Mouse (Mus musculus) Patski (cell line): Measurements from ENCODE around the gene Zswim4. TPM values are rescaled to one million over a fixed set of nuclear protein-coding genes. Genes with fewer than 3 reads are reported as not detected.
A peak's percentile ranks its signal among the peaks of the same experiment; 100 is the strongest.
"Not testable (repeated sequence)": the region's sequence is repeated elsewhere in the genome, so short reads cannot be mapped to it uniquely, and the experiment has no call there.

Source experiments
- ATAC-seq: fragments of 100-300 bp; one replicate; pipeline ENCODE4 v1.8.0; 2021
- CTCF ChIA-PET: fragments of 350-600 bp; sonication (Branson Sonifier 250); formaldehyde crosslinking; loops from one replicate; lab custom pipeline; 2022; ENCODE audit warnings: inconsistent platforms; lab: Charles Lee
- POLR2A ChIA-PET: fragments of 350-600 bp; sonication (Branson Sonifier 250); formaldehyde crosslinking; loops from one replicate; lab custom pipeline; 2022; ENCODE audit warnings: antibody characterized with exemption, inconsistent platforms; lab: Charles Lee
- DNase-seq: peaks from one replicate; pipeline ENCODE4 v3.0.0-alpha.2; 2011; ENCODE audit warnings: low read depth, low spot score
- H3K27me3 ChIP-seq: fragments of 371-371 bp; one replicate; pipeline ENCODE4 v1.5.1; 2021
- CTCF ChIP-seq: fragments of 100-300 bp; IDR thresholded peaks from one replicate; pipeline ENCODE4 v1.5.1; 2021
- in situ Hi-C: fragments of 300-500 bp; cut with MboI; formaldehyde crosslinking; loops from 3 replicates; pipeline ENCODE4 v1.11.1; 2018; ENCODE audit warnings: low pct_unique_long_range_greater_than_20kb, mixed read lengths
- polyA plus RNA-seq: library from polyadenylated mRNA; unstranded; gene quantifications from one replicate; pipeline ENCODE4 v1.2.3, GENCODE M21; 2021

Zswim4 gene
- polyA plus RNA-seq = 22.4 TPM

- in situ Hi-C loops = no loop called here
- POLR2A ChIA-PET = interaction anchor here (1.0 to 1.5 kb wide), 3 partner anchors 15 to 36 kb away, joined by 3 to 5 read pairs (median 3); partner anchors contain the start of gene Mri1
- DNase-seq = peak; percentile 100
- TF ChIP-seq CTCF = no peak
- no peaks in the 10 kb centered on the region for H3K27me3 ChIP-seq
- peak; percentile 98 for ATAC-seq
- CTCF ChIA-PET = interaction anchor here (1.1 kb wide), 1 partner anchor 11 kb away, joined by 3 read pairs; no protein-coding TSS in a partner anchor
These were observed at the start of gene Zswim4 for GRCm38 (mm10) chr8:84236998-84237473. Zswim4 (minus strand) TSS chr8:84237055.

GRCm38 (mm10) chr8:84285665-84286064 lies 48.8 kb upstream of the Zswim4 start:
- peak; percentile 87 for TF ChIP-seq CTCF
- in situ Hi-C loops, H3K27me3 ChIP-seq, ATAC-seq, DNase-seq, POLR2A ChIA-PET: not testable (repeated sequence)
- CTCF ChIA-PET = interaction anchor here (1.0 to 2.7 kb wide), 3 partner anchors 8 to 99 kb away, joined by 3 to 15 read pairs (median 3); no protein-coding TSS in a partner anchor

DNA sequence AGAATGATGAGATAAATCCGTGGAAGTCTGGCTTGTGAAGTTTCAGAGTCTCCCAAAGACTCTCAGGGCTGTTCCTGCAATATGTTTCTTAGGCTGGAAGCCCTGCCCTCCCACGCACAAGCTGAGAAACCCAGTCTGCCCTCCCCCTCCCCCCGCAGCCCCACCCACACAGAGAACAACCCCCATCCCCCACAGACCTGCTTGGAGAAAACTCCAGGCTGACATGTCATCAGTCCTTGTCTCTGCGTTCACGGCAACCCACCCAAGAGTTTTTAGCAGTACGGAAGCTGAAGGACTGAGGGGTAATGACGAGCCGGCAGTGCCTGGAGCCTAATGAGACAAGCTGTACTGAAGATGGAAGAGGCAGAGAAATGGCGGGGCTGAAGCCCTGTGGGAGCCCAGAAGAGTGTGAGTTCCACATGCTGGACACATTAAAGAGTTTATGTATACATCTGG lies 47.8 kb upstream of the Zswim4 start:
- ChIA-PET POLR2A (interaction anchor here (0.6 kb wide), 2 partner anchors 100 to 424 kb away, joined by 3 to 4 read pairs; no protein-coding TSS in a partner anchor), CTCF (interaction anchor here (0.6 to 2.7 kb wide), 6 partner anchors 9 to 98 kb away, joined by 3 to 15 read pairs (median 3); partner anchors contain the start of gene Ccdc130)
- in situ Hi-C loops = no loop called here
- H3K27me3 ChIP-seq = peaks cover 8% of the 10 kb centered on the region
- ATAC-seq = no peak
- DNase-seq = no peak
- no peak for TF ChIP-seq CTCF

GRCm38 (mm10) chr8:84280777-84281176 lies 43.9 kb upstream of the Zswim4 start:
- in situ Hi-C loops = no loop called here
- CTCF ChIA-PET = no interaction called here
- peaks cover 8% of the 10 kb centered on the region for H3K27me3 ChIP-seq
- DNase-seq (no peak), ATAC-seq (no peak)
- no peak for TF ChIP-seq CTCF
- POLR2A ChIA-PET = no interaction called here

DNA sequence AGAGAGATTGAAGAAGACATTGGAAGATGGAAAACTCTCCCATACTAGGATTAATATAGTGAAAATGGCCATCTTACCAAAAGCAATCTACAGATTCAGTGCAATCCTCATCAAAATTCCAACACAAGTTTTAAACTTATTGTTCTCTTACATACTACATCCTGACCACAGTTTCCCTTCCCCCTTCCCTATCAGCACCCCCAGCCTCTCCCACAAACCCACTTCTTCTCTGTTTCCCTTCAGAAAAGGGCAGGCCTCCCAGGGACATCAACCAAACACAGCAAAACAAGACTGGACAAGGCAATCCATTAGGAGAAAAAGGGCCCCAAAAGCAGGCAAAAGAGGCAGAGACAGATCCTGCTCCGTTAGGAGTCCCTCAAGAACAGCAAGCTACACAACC lies 39.6 kb upstream of the Zswim4 start:
- no peak for TF ChIP-seq CTCF
- POLR2A ChIA-PET = no interaction called here
- no peak for DNase-seq
- peaks cover 4% of the 10 kb centered on the region for H3K27me3 ChIP-seq
- no peak for ATAC-seq
- in situ Hi-C loops = loop anchor here (5.0 kb wide), 1 partner anchor 89 kb away; the partner anchor contains the start of gene Nanos3
- CTCF ChIA-PET = no interaction called here

DNA sequence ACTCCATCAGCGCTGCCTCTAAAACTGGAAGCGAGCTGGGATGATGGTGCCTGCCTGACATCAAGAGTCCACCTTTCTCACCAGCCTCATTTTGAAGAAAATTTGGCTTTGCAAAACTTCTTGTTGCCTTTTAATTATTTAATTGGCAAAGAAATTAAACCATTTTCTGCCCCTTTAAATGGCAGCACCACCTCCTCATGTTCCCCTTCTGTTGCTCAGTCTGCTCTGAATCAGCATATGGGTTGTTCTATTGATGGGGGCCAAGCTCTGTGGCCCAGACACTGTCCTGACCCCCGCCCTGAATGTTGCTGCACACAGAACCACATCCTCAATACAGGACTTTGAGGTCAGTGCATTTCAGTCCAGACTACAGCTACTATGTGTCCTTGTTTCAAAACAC lies 37.1 kb upstream of the Zswim4 start:
- ATAC-seq = no peak
- no peak for TF ChIP-seq CTCF
- POLR2A ChIA-PET = no interaction called here
- in situ Hi-C loops = no loop called here
- DNase-seq = no peak
- CTCF ChIA-PET = no interaction called here
- no peaks in the 10 kb centered on the region for H3K27me3 ChIP-seq

DNA sequence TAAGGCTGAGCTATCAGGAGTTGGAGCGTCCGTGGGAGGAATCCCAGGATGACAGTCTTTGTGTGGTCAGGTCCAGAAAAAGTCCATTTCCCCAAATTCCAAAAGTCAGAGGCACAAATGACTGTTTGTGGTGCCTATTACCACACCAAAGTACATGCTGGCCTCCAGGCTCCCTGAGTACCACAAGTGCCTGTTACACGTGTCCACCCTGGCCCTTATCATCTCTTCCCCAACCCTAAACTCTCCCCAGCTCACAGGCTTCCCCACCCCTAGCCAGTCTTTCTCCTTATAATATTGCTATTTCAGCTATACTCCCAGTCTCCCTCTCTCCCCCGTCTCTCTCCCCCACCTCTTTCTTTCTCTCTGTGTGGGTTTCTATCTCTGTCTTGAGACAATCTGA lies 35.4 kb upstream of the Zswim4 start:
- in situ Hi-C loops = no loop called here
- no peak for DNase-seq

GRCm38 (mm10) chr8:84269950-84270773 lies 33.3 kb upstream of the Zswim4 start, which contains the start of gene Ccdc130:
Ccdc130 (minus strand) TSS chr8:84270380.
- CTCF ChIA-PET = interaction anchor here (0.6 kb wide), 1 partner anchor 15 kb away, joined by 3 read pairs; no protein-coding TSS in a partner anchor
- in situ Hi-C loops = no loop called here
- DNase-seq (peak; percentile 96), ATAC-seq (peak; percentile 94)
- POLR2A ChIA-PET = interaction anchor here (1.0 to 1.2 kb wide), 2 partner anchors 13 to 20 kb away, joined by 3 read pairs; partner anchors contain the start of genes D8Ertd738e and Mri1
- no peak for TF ChIP-seq CTCF
- no peaks in the 10 kb centered on the region for H3K27me3 ChIP-seq

More for the DNA sequence above, 35.4 kb upstream of the Zswim4 start:
- no peak for TF ChIP-seq CTCF
- ChIA-PET CTCF (interaction anchor here (1.0 kb wide), 1 partner anchor 13 kb away, joined by 3 read pairs; no protein-coding TSS in a partner anchor), POLR2A (no interaction called here)
- ATAC-seq = no peak
- H3K27me3 ChIP-seq = no peaks in the 10 kb centered on the region

- no peaks in the 10 kb centered on the region for H3K27me3 ChIP-seq
- in situ Hi-C loops = no loop called here
- DNase-seq = no peak
- ChIA-PET CTCF (no interaction called here), POLR2A (no interaction called here)
- no peak for TF ChIP-seq CTCF
- ATAC-seq = no peak
These were observed 24.2 kb upstream of the Zswim4 start for GRCm38 (mm10) chr8:84261098-84261497.

DNA sequence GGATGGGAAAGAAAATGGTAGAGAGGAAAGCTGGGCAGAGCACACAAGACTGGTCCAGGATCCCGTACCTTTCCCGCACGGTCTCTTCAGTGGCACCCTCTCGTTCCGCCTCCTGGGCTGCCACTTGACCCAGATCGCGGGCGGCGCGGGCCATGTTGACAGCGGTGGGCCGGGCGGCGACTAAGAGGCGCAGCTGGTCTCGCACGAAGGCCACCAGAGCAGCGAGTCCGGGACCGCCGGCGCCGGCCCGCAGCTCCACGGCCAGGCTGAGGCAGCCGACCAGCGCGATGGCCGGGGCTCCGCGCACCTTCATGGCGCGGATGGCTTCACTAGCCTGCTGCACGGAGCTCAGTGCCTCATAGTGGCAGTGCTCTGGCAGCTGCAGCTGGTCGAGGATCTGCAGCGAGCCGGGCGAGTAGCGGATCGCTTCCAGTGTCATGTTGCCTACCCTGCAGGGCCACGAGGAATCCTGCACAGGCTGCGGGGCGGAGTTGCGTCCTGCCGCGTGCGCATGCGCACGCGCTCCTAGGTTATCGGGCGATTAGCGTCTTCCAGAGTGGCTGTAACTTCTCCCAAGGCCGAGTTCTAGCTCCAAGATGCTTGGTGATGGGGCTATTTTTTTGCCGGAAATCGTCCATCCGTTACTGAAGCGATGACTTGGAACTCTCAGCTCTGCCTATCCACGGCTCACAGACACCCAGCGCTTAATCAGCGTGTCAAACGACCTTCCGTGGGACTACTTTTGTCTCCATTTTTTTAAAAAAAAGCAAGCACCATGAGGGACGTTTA lies 20.2 kb upstream of the Zswim4 start, which contains the start of gene Mri1:
Mri1 (minus strand) TSS at position 505 of the 789 bp plus-strand sequence.
- DNase-seq (no peak), ATAC-seq (peak; percentile 68)
- POLR2A ChIA-PET = interaction anchor here (0.9 to 1.9 kb wide), 7 partner anchors 8 to 70 kb away, joined by 3 to 9 read pairs (median 4); partner anchors contain the start of gene Zswim4
- in situ Hi-C loops = no loop called here
- no peaks in the 10 kb centered on the region for H3K27me3 ChIP-seq
- CTCF ChIA-PET = interaction anchor here (1.2 to 1.7 kb wide), 5 partner anchors 9 to 56 kb away, joined by 3 to 5 read pairs (median 4); no protein-coding TSS in a partner anchor
- TF ChIP-seq CTCF = no peak
